In genomic region chr1:143838896-143839410, GRCm38 (mm10) we compare ENCODE assay signal across 23 mouse cellular contexts.
DNase-seq lines count a peak whose midpoint lies in the region; ATAC-seq lines count a peak whose summit lies in the region.
"Had no signal": no experiment of that assay in that cellular context is flagged by ENCODE, and none has a peak within 500 bp of the region (broad histone marks: within the 10 kb centered on the region; RNA-seq: fewer than 3 reads in every experiment).

No protein-coding gene starts in this region.

- H3K4me2 ChIP-seq in midbrain, embryonic 15.5 days: no peak overlapping the region
- H3K4me2 ChIP-seq: forebrain, embryonic 13.5 days; heart, embryonic 13.5 days; hindbrain, embryonic 14.5 days had no signal

- no peak overlapping the region for H3K4me3 ChIP-seq in midbrain, embryonic 15.5 days
- H3K4me3 ChIP-seq: forebrain, embryonic 10.5 days; forebrain, embryonic 13.5 days; heart, adult 2 months; heart, embryonic 10.5 days; heart, embryonic 13.5 days had no signal

- no peaks in the 10 kb centered on the region for H3K4me1 ChIP-seq in midbrain, embryonic 15.5 days
- H3K4me1 ChIP-seq: forebrain, embryonic 13.5 days; heart, embryonic 10.5 days; heart, embryonic 13.5 days had no signal

- DNase-seq in ovary, adult 18-20 months (ENCODE audit: low spot score): peak; percentile 70
- no peak for DNase-seq in ovary, postnatal 36 days (ENCODE audit: low spot score)
- DNase-seq in adrenal gland, postnatal 10 days: peak; percentile 52
- peak; percentile 44 to 55 for DNase-seq in adrenal gland, postnatal 36 days
- DNase-seq in thymus, postnatal 4 days: no peak
- DNase-seq: cerebellum, adult 18-20 months; cerebellum, adult 9-10 months; cerebellum, postnatal 14 days; gastrocnemius, postnatal 10 days; gastrocnemius, postnatal 36 days; heart, adult 2 months; heart, postnatal 14 days; heart, postnatal 4 days had no signal

- WGBS in midbrain, embryonic 15.5 days: 55% methylated on average over 2 of the region's 2 CpGs

- H3K36me3 ChIP-seq in midbrain, embryonic 15.5 days (replicated peaks): no peaks in the 10 kb centered on the region
- H3K36me3 ChIP-seq: forebrain, embryonic 10.5 days; heart, embryonic 10.5 days; heart, embryonic 13.5 days had no signal

- H3K9me3 ChIP-seq in midbrain, embryonic 15.5 days: no peaks in the 10 kb centered on the region
- H3K9me3 ChIP-seq: forebrain, embryonic 10.5 days; forebrain, embryonic 13.5 days; heart, embryonic 10.5 days; heart, embryonic 13.5 days had no signal

- no peak overlapping the region for H3K9ac ChIP-seq in midbrain, embryonic 15.5 days
- H3K9ac ChIP-seq: forebrain, embryonic 13.5 days; heart, embryonic 13.5 days; hindbrain, embryonic 14.5 days had no signal

- no peak for ATAC-seq in midbrain, embryonic 15.5 days (replicated peaks)
- ATAC-seq: CD4-positive, CD25-positive, alpha-beta regulatory T cell, adult 4 months; forebrain, embryonic 13.5 days; forebrain, embryonic 16.5 days; hindbrain, postnatal 0 days; inflammation-experienced regulatory T-cells, adult 6 months had no signal

- no peaks in the 10 kb centered on the region for H3K27me3 ChIP-seq in midbrain, embryonic 15.5 days (replicated peaks)
- H3K27me3 ChIP-seq: forebrain, embryonic 13.5 days; heart, embryonic 13.5 days had no signal

- no peak overlapping the region for H3K27ac ChIP-seq in midbrain, embryonic 15.5 days
- H3K27ac ChIP-seq: forebrain, embryonic 10.5 days; forebrain, embryonic 13.5 days; heart, adult 2 months; heart, embryonic 10.5 days; heart, embryonic 13.5 days; hindbrain, embryonic 14.5 days; hindbrain, postnatal 0 days had no signal

Comparison
In these comparisons a context has a peak if more than half of its experiments do, and no peak if none do; other contexts are left out.
1. DNase-seq: peak in ovary, adult 18-20 months (single experiment), adrenal gland, postnatal 10 days (single experiment) and adrenal gland, postnatal 36 days (2 of 2); none in ovary, postnatal 36 days (single experiment) and thymus, postnatal 4 days (single experiment).